Mouse (Mus musculus) heart, embryonic 12.5 days (tissue): Measurements from ENCODE around the gene Lrrc9. TPM values are rescaled to one million over a fixed set of nuclear protein-coding genes. Genes with fewer than 3 reads are reported as not detected.

Experiments used
- microRNA-seq: library from miRNA; unstranded; fragments of <30 nt; microRNA quantifications from one replicate; pipeline ENCODE4, GENCODE M21; 2017
- polyA plus RNA-seq: library from polyadenylated mRNA; unstranded; fragments of >200 nt; fragmentation: Nextera tagmentation; extraction: Ambion mirVana; gene quantifications from 2 replicates; pipeline ENCODE4 v1.2.1, GENCODE M21; 2016

The Lrrc9 gene
- polyA plus RNA-seq, 1 experiment from 2014 or later, result 1.6 TPM

Small RNA genes lying within 50 kb of the gene (microRNA-seq; reads per million reads assigned to microRNA genes)
- not detected for gene Gm44392

Other genes with a start within 250 kb of the Lrrc9 start
- 18.4 and 20.1 TPM in 2 replicates for gene Rtn1, start 32.8 kb upstream of the Lrrc9 start, polyA plus RNA-seq
- 8.5 and 8.7 TPM in 2 replicates for gene Pcnx4, start 94.5 kb downstream of the Lrrc9 start, polyA plus RNA-seq
- not detected in 2 replicates for gene Gm4756, start 207.8 kb downstream of the Lrrc9 start, polyA plus RNA-seq
- gene Dhrs7, start 223.0 kb downstream of the Lrrc9 start, polyA plus RNA-seq, result 41.7 and 45.6 TPM in 2 replicates